Mouse (Mus musculus): Measurements from ENCODE around the gene Ssbp2. TPM values are rescaled to one million over a fixed set of nuclear protein-coding genes. Genes with fewer than 3 reads are reported as not detected.

Ssbp2 gene
- polyA plus RNA-seq, 1 experiment from 2014 or later, result 191 TPM

- Histone ChIP-seq H3K4me2 (no peak overlapping the region), H3K27me3 (no peaks in the 10 kb centered on the region), H3K9ac (no peak overlapping the region), H3K36me3 (replicated peaks) (peaks cover 8% of the 10 kb centered on the region), H3K4me3 (replicated peaks) (no peak overlapping the region), H3K4me1 (no peaks in the 10 kb centered on the region), H3K9me3 (no peaks in the 10 kb centered on the region), H3K27ac (no peak overlapping the region)
- WGBS, result 82% methylated on average over 3 of the region's 3 CpGs
- no peak for ATAC-seq (ENCODE audit: low FRiP score)
Observed at GRCm38 (mm10) chr13:91616050-91616449, 156.0 kb downstream of the Ssbp2 start.

GRCm38 (mm10) chr13:91616876-91617275, 156.8 kb downstream of the Ssbp2 start:
- Histone ChIP-seq H3K9ac (no peak overlapping the region), H3K27ac (no peak overlapping the region), H3K4me2 (no peak overlapping the region), H3K4me3 (replicated peaks) (no peak overlapping the region), H3K27me3 (no peaks in the 10 kb centered on the region), H3K36me3 (replicated peaks) (peaks cover 8% of the 10 kb centered on the region), H3K4me1 (no peaks in the 10 kb centered on the region), H3K9me3 (no peaks in the 10 kb centered on the region)
- ATAC-seq (ENCODE audit: low FRiP score), result no peak
- WGBS, result 90% methylated on average over 5 of the region's 5 CpGs

GRCm38 (mm10) chr13:91619431-91619830, 159.3 kb downstream of the Ssbp2 start:
- Histone ChIP-seq H3K9me3 (no peaks in the 10 kb centered on the region), H3K27ac (no peak overlapping the region), H3K4me3 (replicated peaks) (no peak overlapping the region), H3K9ac (no peak overlapping the region), H3K27me3 (no peaks in the 10 kb centered on the region), H3K36me3 (replicated peaks) (peaks cover 8% of the 10 kb centered on the region), H3K4me1 (no peaks in the 10 kb centered on the region), H3K4me2 (no peak overlapping the region)
- 79% methylated on average over 1 of the region's 1 CpGs for WGBS
- no peak for ATAC-seq (ENCODE audit: low FRiP score)

GRCm38 (mm10) chr13:91620541-91620940, 160.5 kb downstream of the Ssbp2 start:
- no peaks in the 10 kb centered on the region for H3K4me1 ChIP-seq
- ATAC-seq (ENCODE audit: low FRiP score), result no peak
- no peaks in the 10 kb centered on the region for H3K9me3 ChIP-seq
- 92% methylated on average over 3 of the region's 3 CpGs for WGBS
- H3K4me2 ChIP-seq, result no peak overlapping the region
- no peak overlapping the region for H3K9ac ChIP-seq
- no peaks in the 10 kb centered on the region for H3K27me3 ChIP-seq
- peaks cover 10% of the 10 kb centered on the region for H3K36me3 ChIP-seq (replicated peaks)
- no peak overlapping the region for H3K4me3 ChIP-seq (replicated peaks)
- H3K27ac ChIP-seq, result no peak overlapping the region

GRCm38 (mm10) chr13:91631291-91631799, 171.3 kb downstream of the Ssbp2 start:
- H3K4me2 ChIP-seq, result no peak overlapping the region
- H3K27me3 ChIP-seq, result no peaks in the 10 kb centered on the region
- no peak overlapping the region for H3K9ac ChIP-seq
- no peaks in the 10 kb centered on the region for H3K4me1 ChIP-seq
- WGBS, result 88% methylated on average over 9 of the region's 9 CpGs
- no peaks in the 10 kb centered on the region for H3K9me3 ChIP-seq
- no peak for ATAC-seq (ENCODE audit: low FRiP score)
- no peak overlapping the region for H3K4me3 ChIP-seq (replicated peaks)
- no peak overlapping the region for H3K27ac ChIP-seq
- no peaks in the 10 kb centered on the region for H3K36me3 ChIP-seq (replicated peaks)

GRCm38 (mm10) chr13:91634123-91634522, 174.0 kb downstream of the Ssbp2 start:
- WGBS, result 75% methylated on average over 7 of the region's 7 CpGs
- Histone ChIP-seq H3K9ac (no peak overlapping the region), H3K27me3 (no peaks in the 10 kb centered on the region), H3K36me3 (replicated peaks) (no peaks in the 10 kb centered on the region), H3K4me2 (no peak overlapping the region), H3K4me3 (replicated peaks) (no peak overlapping the region), H3K27ac (no peak overlapping the region), H3K9me3 (no peaks in the 10 kb centered on the region), H3K4me1 (no peaks in the 10 kb centered on the region)
- ATAC-seq (ENCODE audit: low FRiP score), result no peak

- WGBS, result 97% methylated on average over 2 of the region's 2 CpGs
- H3K27me3 ChIP-seq, result no peaks in the 10 kb centered on the region
- no peak for ATAC-seq (ENCODE audit: low FRiP score)
- H3K9me3 ChIP-seq, result no peaks in the 10 kb centered on the region
- H3K27ac ChIP-seq, result no peak overlapping the region
- H3K4me1 ChIP-seq, result no peaks in the 10 kb centered on the region
- no peak overlapping the region for H3K9ac ChIP-seq
- H3K4me2 ChIP-seq, result no peak overlapping the region
- no peak overlapping the region for H3K4me3 ChIP-seq (replicated peaks)
- no peaks in the 10 kb centered on the region for H3K36me3 ChIP-seq (replicated peaks)
Observed at GRCm38 (mm10) chr13:91635957-91636356, 175.9 kb downstream of the Ssbp2 start.

GRCm38 (mm10) chr13:91636814-91637213, 176.7 kb downstream of the Ssbp2 start:
- H3K4me2 ChIP-seq, result no peak overlapping the region

GRCm38 (mm10) chr13:91638836-91639235, 178.8 kb downstream of the Ssbp2 start:
- no peak for ATAC-seq (ENCODE audit: low FRiP score)
- Histone ChIP-seq H3K27me3 (no peaks in the 10 kb centered on the region), H3K4me3 (replicated peaks) (no peak overlapping the region), H3K9ac (no peak overlapping the region), H3K4me1 (no peaks in the 10 kb centered on the region), H3K36me3 (replicated peaks) (no peaks in the 10 kb centered on the region), H3K27ac (no peak overlapping the region), H3K9me3 (no peaks in the 10 kb centered on the region), H3K4me2 (no peak overlapping the region)
- 74% methylated on average over 5 of the region's 5 CpGs for WGBS

More at GRCm38 (mm10) chr13:91636814-91637213, 176.7 kb downstream of the Ssbp2 start:
- H3K27me3 ChIP-seq, result no peaks in the 10 kb centered on the region
- no peak overlapping the region for H3K9ac ChIP-seq
- H3K27ac ChIP-seq, result no peak overlapping the region
- H3K4me3 ChIP-seq (replicated peaks), result no peak overlapping the region
- no peaks in the 10 kb centered on the region for H3K4me1 ChIP-seq
- no peaks in the 10 kb centered on the region for H3K9me3 ChIP-seq
- no peaks in the 10 kb centered on the region for H3K36me3 ChIP-seq (replicated peaks)
- ATAC-seq (ENCODE audit: low FRiP score), result peak; percentile 82
- WGBS, result 16% methylated on average over 5 of the region's 5 CpGs

- H3K36me3 ChIP-seq (replicated peaks), result no peaks in the 10 kb centered on the region
- no peak overlapping the region for H3K9ac ChIP-seq
- H3K27ac ChIP-seq, result no peak overlapping the region
- no peak overlapping the region for H3K4me3 ChIP-seq (replicated peaks)
- H3K4me1 ChIP-seq, result no peaks in the 10 kb centered on the region
- ATAC-seq (ENCODE audit: low FRiP score), result no peak
- H3K27me3 ChIP-seq, result no peaks in the 10 kb centered on the region
- 88% methylated on average over 5 of the region's 5 CpGs for WGBS
- no peaks in the 10 kb centered on the region for H3K9me3 ChIP-seq
- H3K4me2 ChIP-seq, result no peak overlapping the region
Observed at GRCm38 (mm10) chr13:91640219-91640618, 180.1 kb downstream of the Ssbp2 start.

GRCm38 (mm10) chr13:91648240-91648639, 188.2 kb downstream of the Ssbp2 start:
- Histone ChIP-seq H3K9ac (no peak overlapping the region), H3K4me1 (no peaks in the 10 kb centered on the region), H3K4me2 (no peak overlapping the region), H3K27ac (no peak overlapping the region), H3K4me3 (replicated peaks) (no peak overlapping the region), H3K27me3 (no peaks in the 10 kb centered on the region), H3K9me3 (no peaks in the 10 kb centered on the region), H3K36me3 (replicated peaks) (no peaks in the 10 kb centered on the region)
- peak; percentile 87 for ATAC-seq (ENCODE audit: low FRiP score)
- 20% methylated on average over 6 of the region's 6 CpGs for WGBS

GRCm38 (mm10) chr13:91649926-91650325, 189.8 kb downstream of the Ssbp2 start:
- 77% methylated on average over 7 of the region's 7 CpGs for WGBS
- no peak overlapping the region for H3K9ac ChIP-seq
- no peak overlapping the region for H3K4me3 ChIP-seq (replicated peaks)
- H3K27ac ChIP-seq, result no peak overlapping the region
- H3K36me3 ChIP-seq (replicated peaks), result 0 out of 2 replicates have a peak, but pooled peaks cover 2% of the 10 kb centered on the region
- H3K4me1 ChIP-seq, result no peaks in the 10 kb centered on the region
- no peak overlapping the region for H3K4me2 ChIP-seq
- no peaks in the 10 kb centered on the region for H3K9me3 ChIP-seq
- no peaks in the 10 kb centered on the region for H3K27me3 ChIP-seq
- no peak for ATAC-seq (ENCODE audit: low FRiP score)

- Histone ChIP-seq H3K9me3 (no peaks in the 10 kb centered on the region), H3K4me1 (no peaks in the 10 kb centered on the region), H3K4me2 (no peak overlapping the region), H3K4me3 (replicated peaks) (no peak overlapping the region), H3K27me3 (no peaks in the 10 kb centered on the region), H3K9ac (no peak overlapping the region), H3K36me3 (replicated peaks) (no peaks in the 10 kb centered on the region), H3K27ac (no peak overlapping the region)
- ATAC-seq (ENCODE audit: low FRiP score), result no peak
- 92% methylated on average over 5 of the region's 5 CpGs for WGBS
Observed at GRCm38 (mm10) chr13:91661068-91661795, 201.1 kb downstream of the Ssbp2 start.

Data from forebrain, embryonic 12.5 days (tissue).